Mouse (Mus musculus) kidney, adult 2 months (tissue): ENCODE data around the gene Mmrn1.

ENCODE experiments used
- CTCF ChIP-seq: fragments of 200-500 bp; conservative IDR thresholded peaks from 2 replicates; pipeline ENCODE4 v1.5.1; 2011; ENCODE audit warnings: low read depth, mild to moderate bottlenecking, control low read depth, low read length, moderate library complexity, mixed read lengths; ENCODE audit not compliant: insufficient read depth, insufficient read length
- POLR2A ChIP-seq: fragments of 200-500 bp; IDR thresholded peaks from one replicate; pipeline ENCODE4 v1.6.1; 2011; ENCODE audit warnings: low read depth, low read length, control low read depth

- TF ChIP-seq POLR2A: no peak
- TF ChIP-seq CTCF: no peak
Observed at GRCm38 (mm10) chr6:60907272-60907671, 17.5 kb upstream of the Mmrn1 start.
